Mouse (Mus musculus) brain, adult 2 months (tissue): ENCODE results near the gene Gm45785.

Experiments used
- DNase-seq: peaks from one replicate; pipeline ENCODE4 v3.0.0; 2011; ENCODE audit warnings: low read depth, low spot score

The Gm45785 gene

GRCm38 (mm10) chr7:140833341-140833740 is 22.8 kb downstream of the Gm45785 start:
- DNase-seq: no peak

DNA sequence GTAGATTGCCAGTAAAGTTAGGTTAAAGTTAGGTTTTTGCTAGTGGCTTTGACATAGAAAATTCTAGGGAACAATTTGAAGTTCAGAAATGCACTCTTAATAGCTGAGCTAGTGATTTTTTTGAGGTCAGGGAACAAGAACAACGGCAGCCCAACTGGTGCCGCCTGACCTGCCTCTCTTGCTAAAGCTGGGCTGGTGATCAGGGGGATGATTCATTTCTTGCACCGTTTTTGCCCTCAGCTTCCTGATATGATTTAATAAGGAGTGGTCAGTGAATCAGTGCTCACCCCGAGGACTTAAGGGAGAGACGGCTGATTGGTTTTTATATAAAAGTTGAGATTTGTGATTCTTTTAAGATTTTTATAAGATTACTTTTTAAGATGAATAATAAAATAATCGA is 24.7 kb downstream of the Gm45785 start:
- no peak for DNase-seq

- DNase-seq: peak; percentile 94
Observed at GRCm38 (mm10) chr7:140828171-140828881, 27.8 kb downstream of the Gm45785 start.

- no peak for DNase-seq
Observed at GRCm38 (mm10) chr7:140822731-140823130, 33.4 kb downstream of the Gm45785 start.

- peak; percentile 93 for DNase-seq
Observed at GRCm38 (mm10) chr7:140821653-140822329, 34.3 kb downstream of the Gm45785 start, which contains the start of gene Zfp941. Gene Zfp941, minus strand, starts transcription at chr7:140822178.

DNA sequence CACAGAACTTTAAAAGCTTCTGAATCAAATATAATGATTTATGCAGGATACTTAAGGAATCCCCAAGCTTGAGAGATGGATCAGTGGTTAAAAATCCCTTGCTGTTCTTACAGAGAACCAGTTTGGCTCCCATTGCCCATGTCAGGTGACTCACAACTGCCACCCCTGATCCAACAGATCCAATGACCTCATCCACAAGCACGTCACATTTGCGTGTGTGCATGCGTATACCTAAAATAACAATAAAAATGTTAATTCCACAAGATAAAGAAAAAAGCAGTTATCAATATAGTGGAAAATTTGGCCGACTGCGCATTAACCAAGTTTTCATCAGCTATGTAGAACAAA is 34.9 kb downstream of the Gm45785 start:
- no peak for DNase-seq

GRCm38 (mm10) chr7:140820173-140820572 is 36.0 kb downstream of the Gm45785 start:
- DNase-seq: no peak

DNA sequence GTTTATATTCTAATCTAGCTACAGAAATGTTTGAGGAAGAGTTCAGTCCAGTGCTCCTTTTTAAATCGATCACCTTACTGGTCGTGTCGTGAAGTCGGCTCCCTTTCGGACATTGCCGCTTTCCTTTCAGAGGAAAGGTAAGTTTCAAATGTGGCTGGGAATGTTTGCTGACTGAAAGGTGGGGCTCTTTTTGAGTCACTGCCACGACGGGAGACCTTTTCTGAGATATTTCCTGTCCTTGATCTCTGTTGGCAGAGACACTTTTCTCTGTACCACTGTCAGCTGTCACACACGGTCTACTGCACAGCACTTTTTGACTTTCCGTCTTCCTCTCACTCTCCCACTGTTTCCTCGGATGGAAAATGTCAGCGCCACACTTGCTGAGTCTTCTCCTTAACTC is 43.3 kb downstream of the Gm45785 start:
- DNase-seq: no peak

GRCm38 (mm10) chr7:140811714-140812113 is 44.4 kb downstream of the Gm45785 start:
- DNase-seq: no peak

GRCm38 (mm10) chr7:140810496-140810895 is 45.6 kb downstream of the Gm45785 start:
- DNase-seq: no peak

DNA sequence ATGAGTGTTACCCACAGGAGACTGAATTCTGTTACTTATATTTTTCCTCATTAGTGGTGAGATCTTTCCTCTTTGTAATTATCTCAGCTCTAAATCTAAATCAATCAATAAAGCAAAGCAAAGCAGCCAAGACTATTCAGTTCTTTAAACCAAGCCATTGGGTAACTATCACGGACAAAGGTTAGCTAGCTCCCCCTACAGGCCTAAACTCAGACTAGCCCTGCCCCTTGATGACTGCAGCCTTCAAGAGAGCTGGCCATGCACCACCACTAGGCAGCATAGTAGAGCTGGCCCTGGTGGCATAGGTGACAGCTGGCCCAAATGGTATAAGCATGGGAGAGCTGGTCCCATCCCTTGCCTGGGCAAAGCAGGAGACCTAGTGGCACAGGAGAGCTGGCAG is 50.4 kb downstream of the Gm45785 start:
- peak; percentile 83 for DNase-seq

GRCm38 (mm10) chr7:140802629-140803028 is 53.5 kb downstream of the Gm45785 start:
- no peak for DNase-seq

- DNase-seq: no peak
Observed at GRCm38 (mm10) chr7:140798212-140798611, 57.9 kb downstream of the Gm45785 start.

- DNase-seq: no peak
Observed at GRCm38 (mm10) chr7:140797619-140798018, 58.5 kb downstream of the Gm45785 start.

GRCm38 (mm10) chr7:140793541-140793940 is 62.6 kb downstream of the Gm45785 start:
- no peak for DNase-seq

GRCm38 (mm10) chr7:140788053-140788435 is 68.1 kb downstream of the Gm45785 start:
- no peak for DNase-seq

GRCm38 (mm10) chr7:140787406-140788052 is 68.6 kb downstream of the Gm45785 start, which contains the start of gene Syce1:
Gene Syce1, minus strand, starts transcription at chr7:140787852.
- no peak for DNase-seq

GRCm38 (mm10) chr7:140780548-140780947 is 75.6 kb downstream of the Gm45785 start:
- no peak for DNase-seq
